Mouse (Mus musculus): ENCODE measurements around the gene Ets1.

DNA sequence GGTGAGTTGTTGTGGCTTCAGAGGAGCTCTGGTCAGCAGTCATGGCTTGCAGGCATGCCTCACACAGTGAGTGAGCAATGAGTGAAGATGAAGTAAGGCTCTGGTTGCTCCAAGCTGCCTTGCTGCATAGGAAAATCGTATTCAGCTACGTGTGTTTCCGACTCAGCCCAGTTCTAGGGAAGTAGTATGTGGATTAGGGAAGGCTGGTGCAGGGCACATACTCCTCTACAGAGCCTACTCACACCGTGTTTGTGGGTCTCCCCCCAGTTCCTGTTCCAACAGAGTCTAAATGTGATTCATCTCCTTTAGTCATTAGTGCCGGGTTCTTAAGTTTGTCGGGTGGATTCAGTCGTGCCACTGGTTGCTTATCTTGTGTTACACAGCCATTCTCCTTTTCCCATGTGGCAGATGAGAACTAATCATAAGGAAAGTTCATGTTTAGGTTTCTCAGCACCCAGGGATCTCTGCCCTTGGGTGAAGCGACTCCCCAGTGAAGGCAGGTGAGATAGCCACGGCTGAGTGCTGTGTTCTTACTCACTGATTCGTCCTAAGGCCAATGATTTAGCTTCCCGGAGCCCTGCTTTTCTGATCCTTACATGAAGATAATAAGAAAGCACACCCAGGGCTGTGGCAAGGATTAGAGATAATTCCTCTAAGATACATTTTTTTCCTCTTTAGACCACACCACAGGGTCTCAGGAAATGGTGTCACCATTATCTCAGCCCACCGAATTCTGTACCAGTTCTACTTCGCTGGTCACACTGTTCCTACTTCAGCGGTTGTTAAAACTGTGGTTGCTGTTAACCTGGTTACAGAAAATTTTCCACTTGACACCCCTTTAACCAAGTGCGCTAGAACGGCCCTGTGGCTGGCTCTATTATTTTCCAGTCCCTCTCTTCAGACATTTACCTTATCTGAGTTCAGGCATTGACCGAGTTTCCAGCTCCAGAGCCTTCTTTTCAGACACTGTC, 74.0 kb downstream of the Ets1 start:
- TF ChIP-seq GATA1 (IDR thresholded peaks at IDR 0.05; ENCODE audit: borderline replicate concordance, low read length) (no peak), FLI1 (IDR thresholded peaks at IDR 0.05; ENCODE audit: low read length) (no peak)
